Mouse (Mus musculus): ENCODE data around the gene Pakap. TPM values are rescaled to one million over a fixed set of nuclear protein-coding genes. Genes with fewer than 3 reads are reported as not detected.
A peak's percentile ranks its signal among the peaks of the same experiment; 100 is the strongest.

The Pakap gene
- polyA plus RNA-seq (2015; fragmentation: Nextera tagmentation; extraction: Ambion mirVana) = 25.7 and 27.5 TPM in 2 replicates

DNA sequence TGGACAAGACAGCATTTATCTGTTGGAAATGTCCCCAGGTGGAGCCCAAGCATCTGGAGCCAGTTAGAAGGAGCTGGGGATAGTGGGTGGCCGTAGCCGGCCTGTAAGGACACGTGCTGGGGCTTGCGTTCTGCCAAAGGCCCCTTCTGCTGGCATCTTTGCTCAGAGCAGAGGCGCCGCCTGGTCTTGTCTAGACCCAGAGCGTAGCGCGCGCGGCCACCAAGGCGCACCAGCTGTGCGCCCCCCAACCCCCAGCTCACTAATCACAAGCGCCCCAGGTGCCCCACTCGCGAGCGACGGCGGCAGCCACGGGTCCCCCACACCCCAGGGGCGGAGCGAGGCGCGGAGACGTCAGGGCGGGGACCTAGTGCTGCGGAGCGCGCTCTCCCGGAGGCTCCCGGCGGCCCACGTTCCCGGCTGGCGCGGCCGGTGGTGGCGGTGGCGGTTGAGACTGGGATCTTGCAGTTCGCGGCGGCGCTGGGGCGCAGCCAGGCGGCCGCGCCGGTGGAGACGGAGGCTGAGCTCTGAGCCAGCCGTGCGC is at the start of gene Pakap:
TSS of gene Pakap (plus strand) at position 514 of the 541 bp plus-strand sequence.
- H3K4me2 ChIP-seq (ENCODE audit: low read depth, low read length) = peak within 1 kb of the TSS; percentile 83
- H3K4me3 ChIP-seq (replicated peaks; ENCODE audit: low read length) = peak within 1 kb of the TSS; percentile 60
- H3K36me3 ChIP-seq (ENCODE audit: control insufficient read depth, insufficient read depth, low read length) = no peaks in the 10 kb centered on the region
- H3K9me3 ChIP-seq (replicated peaks; ENCODE audit: control insufficient read depth, low read length) = no peaks in the 10 kb centered on the region
- H3K27ac ChIP-seq (ENCODE audit: low read length) = peak within 1 kb of the TSS; percentile 75
- H3K4me1 ChIP-seq (ENCODE audit: control insufficient read depth, insufficient read depth, low read length) = no peaks in the 10 kb centered on the region
- ATAC-seq (ENCODE audit: insufficient read depth, low FRiP score) = peak; percentile 84
- WGBS = under 1% methylated on average over 49 of the region's 51 CpGs
- H3K27me3 ChIP-seq (ENCODE audit: control insufficient read depth, insufficient read depth, low read length) = no peaks in the 10 kb centered on the region
- peak within 1 kb of the TSS; percentile 80 for H3K9ac ChIP-seq (ENCODE audit: low read length)

DNA sequence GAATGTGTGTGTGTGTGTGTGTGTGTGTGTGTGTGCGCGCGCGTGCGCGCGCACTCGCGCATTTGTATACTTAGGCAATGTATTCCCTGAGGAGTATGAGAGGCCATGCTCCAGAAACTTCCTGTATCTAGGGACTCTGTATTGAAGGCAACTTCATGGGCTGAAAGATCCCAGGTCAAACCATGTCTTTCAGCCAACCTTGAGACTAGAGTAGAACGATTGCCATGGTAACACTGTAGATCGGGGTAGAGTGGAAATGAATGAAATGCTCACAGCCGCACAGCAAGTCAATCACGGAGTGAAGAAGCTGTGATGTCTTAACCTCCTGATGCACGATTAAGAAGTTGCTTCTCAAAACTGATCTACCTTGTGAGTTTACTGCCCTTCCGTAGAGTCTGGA is 44.5 kb upstream of the Pakap start:
- H3K4me1 ChIP-seq (ENCODE audit: control insufficient read depth, insufficient read depth, low read length) = no peaks in the 10 kb centered on the region
- H3K27me3 ChIP-seq (ENCODE audit: control insufficient read depth, insufficient read depth, low read length) = no peaks in the 10 kb centered on the region
- no peak overlapping the region for H3K9ac ChIP-seq (ENCODE audit: low read length)
- ATAC-seq (ENCODE audit: insufficient read depth, low FRiP score) = no peak
- no peak overlapping the region for H3K27ac ChIP-seq (ENCODE audit: low read length)
- H3K36me3 ChIP-seq (ENCODE audit: control insufficient read depth, insufficient read depth, low read length) = no peaks in the 10 kb centered on the region
- H3K4me2 ChIP-seq (ENCODE audit: low read depth, low read length) = no peak overlapping the region
- H3K9me3 ChIP-seq (replicated peaks; ENCODE audit: control insufficient read depth, low read length) = no peaks in the 10 kb centered on the region
- H3K4me3 ChIP-seq (replicated peaks; ENCODE audit: low read length) = no peak overlapping the region
- WGBS = 95% methylated on average over 15 of the region's 15 CpGs

DNA sequence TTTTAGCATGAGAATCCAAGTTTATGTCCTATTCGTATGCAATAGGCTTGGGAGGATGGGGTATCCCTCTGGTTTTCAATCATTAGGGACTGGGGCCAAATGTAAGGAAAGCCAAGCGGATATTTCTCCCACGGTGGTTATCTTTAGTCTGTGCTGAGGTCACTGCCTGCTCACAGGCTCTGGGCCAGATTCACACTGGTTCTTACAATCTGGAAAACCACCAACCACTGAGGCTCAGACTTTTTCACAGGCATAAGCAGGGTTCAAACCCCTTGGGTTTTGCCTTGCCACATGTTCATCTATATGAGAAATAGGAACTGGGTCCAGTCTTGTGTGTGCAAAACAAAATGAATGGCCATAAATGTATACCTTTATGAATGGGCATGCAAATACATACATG is 43.5 kb upstream of the Pakap start:
- 70% methylated on average over 3 of the region's 3 CpGs for WGBS
- Histone ChIP-seq H3K27ac (ENCODE audit: low read length) (no peak overlapping the region), H3K9ac (ENCODE audit: low read length) (no peak overlapping the region), H3K4me2 (ENCODE audit: low read depth, low read length) (no peak overlapping the region), H3K4me1 (ENCODE audit: control insufficient read depth, insufficient read depth, low read length) (no peaks in the 10 kb centered on the region), H3K9me3 (replicated peaks; ENCODE audit: control insufficient read depth, low read length) (no peaks in the 10 kb centered on the region), H3K36me3 (ENCODE audit: control insufficient read depth, insufficient read depth, low read length) (no peaks in the 10 kb centered on the region), H3K27me3 (ENCODE audit: control insufficient read depth, insufficient read depth, low read length) (no peaks in the 10 kb centered on the region), H3K4me3 (replicated peaks; ENCODE audit: low read length) (no peak overlapping the region)
- ATAC-seq (ENCODE audit: insufficient read depth, low FRiP score) = 0 out of 2 replicates have a peak, but pooled peaks have one; percentile 21

DNA sequence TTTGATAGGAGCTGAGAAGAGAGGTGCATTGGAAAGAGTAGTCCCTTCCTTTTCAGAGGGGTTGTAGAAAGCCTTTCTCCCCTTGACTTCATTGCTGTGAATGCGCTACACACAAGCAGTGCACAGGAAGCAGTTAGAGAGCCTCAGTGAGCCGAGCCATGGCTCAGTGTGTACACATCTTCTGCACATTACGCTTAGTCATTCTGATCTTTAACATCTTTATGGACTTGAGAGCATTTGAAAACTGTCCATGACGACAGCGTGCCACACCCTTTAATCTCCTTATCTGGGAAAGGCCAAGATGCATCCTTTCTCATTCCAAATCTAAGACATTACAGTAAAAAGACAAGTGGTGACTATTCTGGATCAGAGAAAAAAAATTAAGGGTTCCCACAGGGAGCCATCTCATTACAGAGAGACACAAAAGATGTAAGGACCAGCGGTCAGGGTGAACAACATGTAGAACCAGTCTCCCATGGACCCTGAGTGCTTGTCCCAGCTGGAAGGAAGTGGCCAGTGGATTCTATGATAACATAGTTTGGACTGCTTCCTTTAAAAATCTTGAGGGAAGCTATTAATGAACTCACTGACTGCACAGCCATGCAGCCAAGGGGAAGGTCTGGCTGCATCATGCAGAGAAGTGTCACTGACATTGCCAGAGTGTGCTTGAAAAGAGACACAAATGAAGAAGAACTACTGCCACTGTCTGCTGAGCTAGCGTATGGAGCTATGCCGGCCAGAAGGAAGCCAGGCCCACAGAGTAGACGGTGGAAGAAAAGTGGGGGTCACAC is 42.6 kb upstream of the Pakap start:
- no peak for ATAC-seq (ENCODE audit: insufficient read depth, low FRiP score)
- H3K4me3 ChIP-seq (replicated peaks; ENCODE audit: low read length) = no peak overlapping the region
- H3K27me3 ChIP-seq (ENCODE audit: control insufficient read depth, insufficient read depth, low read length) = no peaks in the 10 kb centered on the region
- no peak overlapping the region for H3K27ac ChIP-seq (ENCODE audit: low read length)
- no peaks in the 10 kb centered on the region for H3K4me1 ChIP-seq (ENCODE audit: control insufficient read depth, insufficient read depth, low read length)
- no peaks in the 10 kb centered on the region for H3K9me3 ChIP-seq (replicated peaks; ENCODE audit: control insufficient read depth, low read length)
- H3K36me3 ChIP-seq (ENCODE audit: control insufficient read depth, insufficient read depth, low read length) = no peaks in the 10 kb centered on the region
- WGBS = 70% methylated on average over 9 of the region's 9 CpGs
- no peak overlapping the region for H3K4me2 ChIP-seq (ENCODE audit: low read depth, low read length)
- no peak overlapping the region for H3K9ac ChIP-seq (ENCODE audit: low read length)

DNA sequence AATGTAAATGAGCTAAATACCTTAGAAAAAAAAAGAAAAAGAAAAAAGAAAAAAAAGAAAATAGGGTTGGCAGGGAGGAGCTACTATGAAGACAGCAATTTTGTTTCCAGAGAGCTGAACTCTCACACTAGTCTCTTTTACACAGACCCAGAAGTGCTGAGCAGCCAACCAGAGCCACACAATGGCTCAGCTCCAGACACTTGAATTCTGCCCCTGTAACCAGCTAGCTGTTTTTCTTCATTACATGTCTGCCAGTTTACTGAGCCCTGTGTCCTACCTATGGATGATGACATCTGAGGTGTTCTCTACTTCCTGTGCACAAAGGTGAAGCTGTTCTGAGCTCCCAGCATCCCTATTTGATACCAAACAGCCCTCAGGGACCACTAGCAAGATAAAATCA is 39.7 kb upstream of the Pakap start:
- Histone ChIP-seq H3K27me3 (ENCODE audit: control insufficient read depth, insufficient read depth, low read length) (no peaks in the 10 kb centered on the region), H3K4me2 (ENCODE audit: low read depth, low read length) (no peak overlapping the region), H3K27ac (ENCODE audit: low read length) (no peak overlapping the region), H3K9ac (ENCODE audit: low read length) (no peak overlapping the region), H3K4me3 (replicated peaks; ENCODE audit: low read length) (no peak overlapping the region), H3K36me3 (ENCODE audit: control insufficient read depth, insufficient read depth, low read length) (no peaks in the 10 kb centered on the region), H3K4me1 (ENCODE audit: control insufficient read depth, insufficient read depth, low read length) (no peaks in the 10 kb centered on the region), H3K9me3 (replicated peaks; ENCODE audit: control insufficient read depth, low read length) (no peaks in the 10 kb centered on the region)
- no peak for ATAC-seq (ENCODE audit: insufficient read depth, low FRiP score)

DNA sequence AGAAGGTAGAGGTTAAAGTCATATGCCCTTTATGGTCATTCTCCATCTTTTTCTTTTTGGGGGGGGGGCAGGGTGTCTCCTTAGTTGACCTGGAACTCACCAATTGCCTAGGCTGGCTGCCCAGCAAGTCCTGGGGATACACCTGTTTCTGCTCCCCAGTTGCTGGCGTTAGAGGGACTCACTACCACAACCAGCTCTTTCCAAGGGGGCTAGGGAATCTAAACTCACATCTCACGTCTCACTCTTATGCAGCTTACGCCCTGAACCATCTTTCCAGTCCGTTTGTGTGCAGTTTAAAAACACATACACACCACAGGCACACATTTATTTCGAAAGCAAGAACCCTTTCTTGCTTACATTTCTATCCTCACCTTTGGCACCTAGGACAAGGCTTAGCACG is 34.3 kb upstream of the Pakap start:
- H3K4me1 ChIP-seq (ENCODE audit: control insufficient read depth, insufficient read depth, low read length) = peaks cover 12% of the 10 kb centered on the region
- no peak for ATAC-seq (ENCODE audit: insufficient read depth, low FRiP score)
- H3K27ac ChIP-seq (ENCODE audit: low read length) = no peak overlapping the region
- H3K9ac ChIP-seq (ENCODE audit: low read length) = no peak overlapping the region
- no peak overlapping the region for H3K4me3 ChIP-seq (replicated peaks; ENCODE audit: low read length)
- no peaks in the 10 kb centered on the region for H3K27me3 ChIP-seq (ENCODE audit: control insufficient read depth, insufficient read depth, low read length)
- H3K4me2 ChIP-seq (ENCODE audit: low read depth, low read length) = no peak overlapping the region
- H3K36me3 ChIP-seq (ENCODE audit: control insufficient read depth, insufficient read depth, low read length) = no peaks in the 10 kb centered on the region
- 55% methylated on average over 6 of the region's 6 CpGs for WGBS
- H3K9me3 ChIP-seq (replicated peaks; ENCODE audit: control insufficient read depth, low read length) = no peaks in the 10 kb centered on the region

DNA sequence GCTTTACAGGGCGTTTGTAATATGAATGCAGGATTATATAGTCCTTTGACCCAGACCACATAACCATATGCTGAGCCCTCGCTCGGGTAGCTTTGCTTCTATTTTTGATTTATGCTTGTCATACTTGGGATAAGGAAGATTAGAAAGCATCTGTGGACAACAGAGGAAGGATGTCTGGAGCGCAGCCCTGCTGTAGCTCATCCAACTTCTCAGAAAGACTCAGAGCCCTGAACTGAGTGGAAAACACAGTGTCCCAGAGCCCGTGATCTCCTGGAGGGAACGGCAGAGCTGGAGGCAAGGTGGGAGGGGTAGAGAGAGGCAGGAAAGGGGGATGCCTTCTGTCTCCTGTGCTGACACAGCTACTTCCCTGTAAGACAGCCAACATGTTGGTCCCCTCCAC is 33.7 kb upstream of the Pakap start:
- WGBS = 37% methylated on average over 6 of the region's 6 CpGs
- no peaks in the 10 kb centered on the region for H3K27me3 ChIP-seq (ENCODE audit: control insufficient read depth, insufficient read depth, low read length)
- ATAC-seq (ENCODE audit: insufficient read depth, low FRiP score) = peak; percentile 70; the same call in 1 of the 2 replicates

DNA sequence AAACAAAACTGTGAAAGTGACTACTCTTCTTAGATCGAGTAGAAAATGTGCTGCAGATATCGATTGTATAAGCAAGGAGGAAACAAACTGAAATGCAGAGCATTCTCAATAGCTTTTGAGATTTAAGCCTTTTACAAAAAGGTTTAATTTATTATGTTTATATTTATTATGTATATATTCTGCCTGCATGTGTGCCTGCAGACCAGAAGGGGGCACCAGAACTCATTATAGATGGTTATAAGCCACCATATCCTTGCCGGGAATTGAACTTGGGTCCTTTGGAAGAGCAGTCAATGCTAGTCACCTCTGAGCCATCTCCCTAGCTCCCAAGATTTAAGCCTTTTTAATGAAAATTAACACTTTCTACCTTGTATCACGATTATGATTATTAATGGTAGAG is 32.9 kb upstream of the Pakap start:
- no peaks in the 10 kb centered on the region for H3K36me3 ChIP-seq (ENCODE audit: control insufficient read depth, insufficient read depth, low read length)
- H3K4me2 ChIP-seq (ENCODE audit: low read depth, low read length) = no peak overlapping the region
- no peak for ATAC-seq (ENCODE audit: insufficient read depth, low FRiP score)
- H3K9me3 ChIP-seq (replicated peaks; ENCODE audit: control insufficient read depth, low read length) = no peaks in the 10 kb centered on the region
- peaks cover 12% of the 10 kb centered on the region for H3K4me1 ChIP-seq (ENCODE audit: control insufficient read depth, insufficient read depth, low read length)
- H3K4me3 ChIP-seq (replicated peaks; ENCODE audit: low read length) = no peak overlapping the region
- no peak overlapping the region for H3K9ac ChIP-seq (ENCODE audit: low read length)
- no peaks in the 10 kb centered on the region for H3K27me3 ChIP-seq (ENCODE audit: control insufficient read depth, insufficient read depth, low read length)
- 78% methylated on average over 4 of the region's 4 CpGs for WGBS
- no peak overlapping the region for H3K27ac ChIP-seq (ENCODE audit: low read length)

More for the DNA sequence above, 33.7 kb upstream of the Pakap start:
- 0 out of 2 replicates have a peak overlapping the region, but pooled peaks have one; percentile 22 for H3K9ac ChIP-seq (ENCODE audit: low read length)
- H3K36me3 ChIP-seq (ENCODE audit: control insufficient read depth, insufficient read depth, low read length) = no peaks in the 10 kb centered on the region
- no peak overlapping the region for H3K4me3 ChIP-seq (replicated peaks; ENCODE audit: low read length)
- H3K9me3 ChIP-seq (replicated peaks; ENCODE audit: control insufficient read depth, low read length) = no peaks in the 10 kb centered on the region
- H3K27ac ChIP-seq (ENCODE audit: low read length) = peak overlapping the region; percentile 34
- H3K4me1 ChIP-seq (ENCODE audit: control insufficient read depth, insufficient read depth, low read length) = peaks cover 12% of the 10 kb centered on the region
- H3K4me2 ChIP-seq (ENCODE audit: low read depth, low read length) = no peak overlapping the region

DNA sequence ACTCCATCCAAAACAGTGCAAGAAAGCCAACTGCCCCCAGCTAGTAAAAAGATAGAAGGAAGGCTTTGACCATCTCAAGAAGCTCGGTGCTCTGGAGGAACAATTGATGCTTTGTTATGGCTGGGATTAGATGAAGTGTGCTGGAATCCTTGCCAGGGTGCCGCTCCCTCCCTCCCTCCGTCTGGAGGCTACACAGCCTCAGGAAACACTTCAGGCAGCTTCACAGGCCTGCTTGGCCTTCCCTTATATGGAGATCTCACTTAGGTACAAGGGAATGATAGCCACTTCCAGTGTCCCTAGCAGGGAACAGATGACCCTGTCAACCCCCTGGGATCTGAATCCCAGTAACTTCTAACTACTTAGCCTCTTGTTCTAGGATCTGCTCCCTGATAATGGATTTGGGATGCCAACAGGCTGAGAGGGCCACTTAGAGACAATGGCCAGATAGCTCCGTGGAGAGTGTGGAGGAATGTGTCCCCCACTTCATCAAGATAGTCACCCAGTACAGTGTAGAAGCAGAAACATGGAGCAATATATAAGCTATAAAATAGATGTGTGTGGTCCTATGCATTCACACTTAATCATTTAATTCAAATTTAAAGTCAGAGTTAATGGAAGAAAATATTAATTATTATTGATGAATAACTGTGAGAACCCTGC is 29.8 kb upstream of the Pakap start:
- Histone ChIP-seq H3K4me3 (replicated peaks; ENCODE audit: low read length) (no peak overlapping the region), H3K9me3 (replicated peaks; ENCODE audit: control insufficient read depth, low read length) (no peaks in the 10 kb centered on the region), H3K36me3 (ENCODE audit: control insufficient read depth, insufficient read depth, low read length) (no peaks in the 10 kb centered on the region), H3K27me3 (ENCODE audit: control insufficient read depth, insufficient read depth, low read length) (no peaks in the 10 kb centered on the region), H3K9ac (ENCODE audit: low read length) (no peak overlapping the region), H3K27ac (ENCODE audit: low read length) (peak overlapping the region; percentile 53; the same call in 1 of the 2 replicates), H3K4me1 (ENCODE audit: control insufficient read depth, insufficient read depth, low read length) (peaks cover 12% of the 10 kb centered on the region), H3K4me2 (ENCODE audit: low read depth, low read length) (no peak overlapping the region)
- ATAC-seq (ENCODE audit: insufficient read depth, low FRiP score) = peak; percentile 86
- 25% methylated on average over 4 of the region's 4 CpGs for WGBS

All from stomach, embryonic 16.5 days (tissue).